Mouse (Mus musculus) layer of hippocampus, adult 8-10 months (tissue): ENCODE measurements around the gene Gm13128. TPM values are rescaled to one million over a fixed set of nuclear protein-coding genes. Genes with fewer than 3 reads are reported as not detected.
"Not testable (repeated sequence)": the region's sequence is repeated elsewhere in the genome, so short reads cannot be mapped to it uniquely, and the experiment has no call there.

Experiments used
- DNase-seq, 2 experiments: peaks; one replicate each; pipeline ENCODE4 v3.0.0; 2022; ENCODE audit warnings: low spot score in 2 of 2
- total RNA-seq, 4 experiments: library from RNA; stranded (reverse); gene quantifications; 2 replicates each; pipeline ENCODE4 v1.2.4; 2022

Gene Gm13128
- total RNA-seq: not detected

DNA sequence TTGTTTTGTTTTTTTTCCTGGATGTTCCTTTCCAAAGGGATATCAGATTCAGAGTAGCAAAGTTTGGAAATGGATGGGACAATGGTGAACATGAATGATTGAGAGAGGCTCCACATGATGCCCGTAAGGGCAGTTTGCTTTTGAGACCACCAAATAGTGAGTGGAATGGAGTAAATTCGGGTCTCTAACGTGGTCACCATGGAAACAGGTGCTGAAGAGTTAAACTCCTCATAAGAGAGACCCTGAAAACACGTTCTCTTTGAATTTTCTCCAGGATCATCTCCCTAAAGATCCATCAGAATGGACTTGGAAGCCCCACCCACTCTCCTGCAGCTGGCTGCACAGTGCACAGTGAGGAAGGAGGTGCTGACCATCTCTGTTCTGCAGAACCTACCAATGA lies at the start of gene Gm13128:
Gene Gm13128, plus strand, starts transcription at position 301 of the 400 bp plus-strand sequence.
- DNase-seq: not testable (repeated sequence)

- DNase-seq: not testable (repeated sequence)
These were observed 49.7 kb upstream of the Gm13128 start, which contains the start of gene Pramel5 for GRCm38 (mm10) chr4:144280388-144280787. TSS of gene Pramel5 (minus strand) at chr4:144280488.

- not testable (repeated sequence) for DNase-seq
These were observed 30.6 kb upstream of the Gm13128 start for GRCm38 (mm10) chr4:144299414-144299813.

- not testable (repeated sequence) for DNase-seq
These were observed 17.2 kb upstream of the Gm13128 start for GRCm38 (mm10) chr4:144312666-144313460.

- DNase-seq: not testable (repeated sequence)
These were observed 5.8 kb downstream of the Gm13128 start for GRCm38 (mm10) chr4:144335856-144336255.

DNA sequence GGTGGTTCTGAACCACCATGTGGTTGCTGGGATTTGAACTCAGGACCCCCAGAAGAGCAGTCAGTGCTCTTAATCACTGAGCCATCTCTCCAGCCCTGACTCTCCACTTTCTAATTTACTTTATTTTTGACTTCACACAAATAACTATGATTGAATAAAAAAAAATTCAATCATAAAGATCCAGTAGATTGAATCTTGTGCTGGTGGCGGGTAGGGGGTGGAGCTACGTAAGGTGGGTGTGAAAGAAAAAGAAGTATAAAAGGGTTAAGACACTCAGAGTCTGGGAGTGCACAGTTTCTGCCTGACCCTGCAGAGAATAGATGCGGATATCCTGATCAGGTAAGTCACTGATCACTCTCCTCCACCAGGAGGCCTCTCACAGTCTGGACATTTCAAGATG lies 27.6 kb downstream of the Gm13128 start, which contains the start of gene Gm13119:
Gene Gm13119, plus strand, starts transcription at position 301 of the 400 bp plus-strand sequence.
- DNase-seq: not testable (repeated sequence)

GRCm38 (mm10) chr4:144377911-144378310 lies 47.9 kb downstream of the Gm13128 start, which contains the start of gene Pramef20:
TSS of gene Pramef20 (minus strand) at chr4:144377933.
- DNase-seq: no peak

Other genes with a start within 250 kb of the Gm13128 start
- gene Gm13102, start 223.8 kb upstream of the Gm13128 start, total RNA-seq: not detected
- not detected for gene Oog3, start 167.6 kb upstream of the Gm13128 start, total RNA-seq
- gene Oog2, start 139.5 kb upstream of the Gm13128 start, total RNA-seq: not detected
- not detected for gene C87977, start 116.9 kb upstream of the Gm13128 start, total RNA-seq
- gene Pramel5, start 49.8 kb upstream of the Gm13128 start, total RNA-seq: not detected
- gene Gm13119, start 27.7 kb downstream of the Gm13128 start, total RNA-seq: not detected
- gene Pramef20, start 47.7 kb downstream of the Gm13128 start, total RNA-seq: not detected
- not detected for gene Pramef12, start 78.2 kb downstream of the Gm13128 start, total RNA-seq
- not detected for gene 1700012P22Rik, start 108.5 kb downstream of the Gm13128 start, total RNA-seq
- not detected for gene Gm9944, start 123.1 kb downstream of the Gm13128 start, total RNA-seq
- not detected for gene Aadacl3, start 133.5 kb downstream of the Gm13128 start, total RNA-seq
- not detected for gene 9430007A20Rik, start 189.6 kb downstream of the Gm13128 start, total RNA-seq
- gene Gm13124, start 234.9 kb downstream of the Gm13128 start, total RNA-seq: not detected